Mouse (Mus musculus) olfactory bulb, adult 2 months (tissue): ENCODE results near the gene Tmed8. TPM values are rescaled to one million over a fixed set of nuclear protein-coding genes. Genes with fewer than 3 reads are reported as not detected.

Experiments
- H3K27ac ChIP-seq: fragments of 200-500 bp; 2 replicates; pipeline ENCODE4 v1.5.1; 2012; ENCODE audit warnings: low read depth, low read length; ENCODE audit not compliant: insufficient read depth
- H3K4me1 ChIP-seq: fragments of 200-500 bp; 2 replicates; pipeline ENCODE4 v1.6.1; 2012; ENCODE audit warnings: low read length; ENCODE audit not compliant: control insufficient read depth, insufficient read depth
- H3K4me3 ChIP-seq: fragments of 200-500 bp; 2 replicates; pipeline ENCODE4 v1.5.1; 2012; ENCODE audit warnings: mild to moderate bottlenecking, low read depth, low read length, moderate library complexity; ENCODE audit not compliant: insufficient read depth
- CTCF ChIP-seq: fragments of 200-500 bp; IDR thresholded peaks from 2 replicates; pipeline ENCODE4 v1.5.1; 2012; ENCODE audit warnings: low read depth, mild to moderate bottlenecking, low read length, moderate library complexity; ENCODE audit not compliant: insufficient read depth
- POLR2A ChIP-seq: fragments of 200-500 bp; IDR thresholded peaks from 2 replicates; pipeline ENCODE4 v1.6.1; 2012; ENCODE audit warnings: mild to moderate bottlenecking, low read depth, low read length, moderate library complexity; ENCODE audit not compliant: insufficient read depth
- WGBS: fragments of 180-500 bp; shearing (Covaris S2); methylation state at CpG from one replicate; pipeline ENCODE4 v1.1.7; 2018; 5-methylcytosine and 5-hydroxymethylcytosine counted together
- polyA plus RNA-seq: library from polyadenylated mRNA; stranded (reverse); fragments of >200 nt; gene quantifications from 2 replicates; pipeline ENCODE4 v1.2.4, GENCODE M21; 2012; ENCODE audit warnings: low replicate concordance; ENCODE audit not compliant: missing spikeins, insufficient read depth, insufficient read length

Tmed8 gene
- polyA plus RNA-seq, result not detected in 2 replicates

GRCm38 (mm10) chr12:87199973-87200586 is at the start of gene Tmed8:
Gene Tmed8 (minus strand): TSS chr12:87200454.
- Histone ChIP-seq H3K4me3 (peak within 1 kb of the TSS; percentile 85), H3K27ac (peak within 1 kb of the TSS; percentile 60), H3K4me1 (peaks cover 5% of the 10 kb centered on the region; the same call in 1 of the 2 replicates)
- under 1% methylated on average over 55 of the region's 70 CpGs for WGBS
- no peak for TF ChIP-seq CTCF
- peak; percentile 49; the same call in 1 of the 2 replicates for TF ChIP-seq POLR2A

DNA sequence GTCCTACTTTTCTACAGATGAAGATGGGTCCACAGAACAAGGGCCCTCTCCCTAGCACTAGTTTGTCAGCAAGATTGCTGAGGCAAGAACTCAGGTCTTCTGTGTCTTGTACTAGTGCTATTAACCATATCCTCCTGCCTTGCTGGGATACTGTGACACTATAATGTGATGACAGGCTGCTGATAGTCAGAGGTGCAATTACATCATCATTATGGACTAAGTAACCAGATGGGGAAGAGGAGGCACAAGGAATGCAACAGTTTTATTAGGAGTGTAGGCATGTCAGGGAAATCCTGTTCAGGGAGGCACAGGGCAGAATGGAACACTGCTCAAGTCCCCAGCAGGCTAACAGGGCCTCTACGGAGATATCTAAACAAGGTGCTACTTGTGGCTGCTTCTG is 38.4 kb upstream of the Tmed8 start, which contains the start of gene Noxred1:
TSS of gene Noxred1 (minus strand) at position 101 of the 400 bp plus-strand sequence.
- Histone ChIP-seq H3K4me3 (no peak within 1 kb of the TSS), H3K4me1 (no peaks in the 10 kb centered on the region), H3K27ac (no peak within 1 kb of the TSS)
- 84% methylated on average over 1 of the region's 1 CpGs for WGBS
- TF ChIP-seq CTCF (no peak), POLR2A (no peak)

- TF ChIP-seq CTCF (no peak), POLR2A (no peak)
- WGBS, result 89% methylated on average over 5 of the region's 5 CpGs
- Histone ChIP-seq H3K4me1 (no peaks in the 10 kb centered on the region), H3K27ac (no peak overlapping the region), H3K4me3 (no peak overlapping the region)
Observed at GRCm38 (mm10) chr12:87236882-87237483, 36.7 kb upstream of the Tmed8 start.

GRCm38 (mm10) chr12:87230379-87230895 is 30.2 kb upstream of the Tmed8 start:
- no peaks in the 10 kb centered on the region for H3K4me1 ChIP-seq
- H3K4me3 ChIP-seq, result no peak overlapping the region
- TF ChIP-seq POLR2A, result no peak
- TF ChIP-seq CTCF, result no peak
- no peak overlapping the region for H3K27ac ChIP-seq

GRCm38 (mm10) chr12:87229633-87230032 is 29.4 kb upstream of the Tmed8 start:
- H3K4me1 ChIP-seq, result no peaks in the 10 kb centered on the region
- H3K4me3 ChIP-seq, result no peak overlapping the region
- H3K27ac ChIP-seq, result no peak overlapping the region
- 94% methylated on average over 2 of the region's 2 CpGs for WGBS
- TF ChIP-seq POLR2A, result no peak
- TF ChIP-seq CTCF, result no peak

GRCm38 (mm10) chr12:87226801-87227200 is 26.5 kb upstream of the Tmed8 start:
- TF ChIP-seq CTCF (no peak), POLR2A (no peak)
- Histone ChIP-seq H3K4me1 (no peaks in the 10 kb centered on the region), H3K4me3 (no peak overlapping the region), H3K27ac (no peak overlapping the region)
- 82% methylated on average over 7 of the region's 7 CpGs for WGBS

DNA sequence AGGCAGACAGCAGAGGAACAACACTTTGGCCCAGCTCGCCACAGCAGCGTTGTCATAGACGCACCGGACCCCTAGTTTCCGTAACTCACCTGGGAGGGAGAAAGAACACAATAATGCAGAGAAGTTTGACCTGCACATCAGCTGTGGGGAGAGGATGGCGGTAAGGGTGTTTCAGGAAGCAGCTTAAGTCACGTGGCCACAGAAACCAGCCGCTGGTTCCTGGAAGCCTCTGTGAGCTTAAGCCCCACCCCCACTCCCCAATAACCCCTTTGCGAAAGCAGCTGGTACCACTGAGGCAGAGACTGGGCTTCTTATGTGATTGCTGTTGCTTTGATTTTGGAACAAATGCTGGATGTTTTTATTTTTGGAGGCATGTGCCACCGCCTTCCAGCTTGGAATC is 24.7 kb upstream of the Tmed8 start:
- Histone ChIP-seq H3K4me3 (no peak overlapping the region), H3K4me1 (no peaks in the 10 kb centered on the region), H3K27ac (no peak overlapping the region)
- TF ChIP-seq POLR2A (no peak), CTCF (no peak)
- WGBS, result 76% methylated on average over 10 of the region's 10 CpGs

DNA sequence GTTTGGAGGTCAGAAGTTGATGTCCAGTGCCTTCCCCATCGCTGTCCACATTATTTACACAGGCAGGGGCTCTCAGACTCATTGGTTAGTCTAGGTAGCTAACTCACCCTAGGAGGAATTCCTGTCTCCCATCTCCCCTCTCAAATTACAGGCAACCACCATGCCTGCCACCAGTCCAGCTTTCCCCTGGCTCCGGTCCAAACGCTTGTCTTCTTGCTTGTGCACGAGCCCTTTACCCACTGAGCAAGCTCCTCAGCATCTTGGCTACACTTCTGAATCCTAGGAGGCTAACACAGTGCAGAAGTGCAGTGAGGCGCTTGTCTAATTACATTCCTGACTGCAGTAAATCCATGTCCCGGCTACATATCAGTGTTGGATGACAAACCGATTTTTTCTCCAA is 19.1 kb upstream of the Tmed8 start:
- no peak overlapping the region for H3K27ac ChIP-seq
- WGBS, result 57% methylated on average over 7 of the region's 7 CpGs
- TF ChIP-seq POLR2A (no peak), CTCF (no peak)
- no peak overlapping the region for H3K4me3 ChIP-seq
- H3K4me1 ChIP-seq, result no peaks in the 10 kb centered on the region

DNA sequence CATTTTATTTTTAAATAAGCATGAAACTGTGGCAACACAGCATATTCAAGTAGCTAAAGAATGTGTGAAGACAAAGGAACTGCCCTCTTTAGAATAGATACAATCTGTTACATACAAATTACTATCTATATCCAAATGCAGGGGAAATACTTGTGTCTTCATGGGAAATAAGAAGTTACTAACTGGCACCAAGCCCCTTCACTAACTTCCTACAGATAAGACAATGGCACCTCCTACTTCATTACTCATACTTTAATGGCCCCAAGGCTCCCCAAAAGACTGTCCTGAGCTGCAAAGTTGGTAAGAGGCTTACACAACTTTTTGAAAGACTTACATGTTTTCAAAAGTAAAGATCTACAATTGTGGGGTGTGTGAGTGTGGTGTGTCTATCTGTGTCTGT is 17.3 kb upstream of the Tmed8 start:
- H3K4me1 ChIP-seq, result no peaks in the 10 kb centered on the region
- H3K4me3 ChIP-seq, result no peak overlapping the region
- H3K27ac ChIP-seq, result no peak overlapping the region
- TF ChIP-seq POLR2A (no peak), CTCF (no peak)

DNA sequence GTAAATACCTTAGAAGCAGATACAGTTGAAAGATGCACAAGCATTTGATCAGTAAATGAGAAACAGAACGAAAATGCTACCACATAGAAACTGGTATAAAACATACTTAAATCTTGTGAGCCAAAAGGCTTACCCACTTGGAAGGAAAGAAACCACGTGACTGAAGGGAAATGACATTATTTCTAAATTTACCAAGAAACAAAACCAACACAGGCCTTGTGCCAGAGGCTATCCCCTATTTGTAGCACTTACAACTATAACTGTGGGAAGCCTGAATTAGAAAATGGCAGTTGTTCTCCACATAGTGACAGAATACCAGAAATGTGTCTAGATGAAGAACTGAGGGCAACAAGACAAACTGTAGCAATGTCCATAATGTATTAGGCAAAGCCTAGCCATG is 15.8 kb upstream of the Tmed8 start:
- TF ChIP-seq POLR2A (no peak), CTCF (no peak)
- WGBS, result 61% methylated on average over 2 of the region's 2 CpGs

More for the DNA sequence above, 15.8 kb upstream of the Tmed8 start:
- no peak overlapping the region for H3K4me3 ChIP-seq
- H3K27ac ChIP-seq, result no peak overlapping the region
- H3K4me1 ChIP-seq, result no peaks in the 10 kb centered on the region
